Mouse (Mus musculus): Measurements from ENCODE around the gene Tle4.

Gene Tle4

DNA sequence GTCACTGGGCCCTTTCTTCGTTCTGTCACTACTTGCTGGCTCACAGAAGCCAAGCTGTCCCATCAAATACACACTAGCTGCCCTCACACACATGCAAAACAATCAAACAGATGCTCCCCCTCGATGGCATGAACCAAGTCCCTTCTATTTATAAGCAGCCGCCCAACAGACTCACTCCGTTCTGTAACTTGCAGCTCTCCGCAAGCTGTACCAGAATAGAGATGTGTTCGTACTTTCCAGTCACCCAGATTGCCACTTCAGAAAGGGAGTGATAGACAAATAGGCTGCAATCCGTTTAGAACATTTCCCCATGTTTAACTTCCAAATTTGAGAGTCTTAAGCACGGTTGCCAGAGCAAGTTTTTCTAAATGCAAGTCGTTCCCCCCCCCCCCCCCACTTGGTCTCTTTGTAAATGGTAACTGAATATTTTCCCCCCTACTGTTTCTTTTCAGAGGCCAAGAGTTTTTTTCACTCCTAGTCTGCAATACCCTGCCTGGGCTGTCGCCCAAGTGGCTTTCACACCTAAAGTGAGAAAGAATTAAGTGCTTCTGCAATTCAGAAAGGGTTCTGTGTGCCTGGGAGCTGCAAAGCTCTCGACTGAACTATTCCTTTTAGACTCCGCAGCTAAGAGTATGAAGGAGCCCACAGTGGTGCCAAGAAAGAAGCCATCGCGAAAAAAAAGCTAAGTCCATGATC lies 162.0 kb downstream of the Tle4 start:
- in situ Hi-C loops (cut with MboI; ENCODE audit: low pct_unique_long_range_greater_than_20kb in 1 of 2, low sequenced_read_pairs in 2 of 2, unreplicated experiment in 1 of 2): no loop called here

DNA sequence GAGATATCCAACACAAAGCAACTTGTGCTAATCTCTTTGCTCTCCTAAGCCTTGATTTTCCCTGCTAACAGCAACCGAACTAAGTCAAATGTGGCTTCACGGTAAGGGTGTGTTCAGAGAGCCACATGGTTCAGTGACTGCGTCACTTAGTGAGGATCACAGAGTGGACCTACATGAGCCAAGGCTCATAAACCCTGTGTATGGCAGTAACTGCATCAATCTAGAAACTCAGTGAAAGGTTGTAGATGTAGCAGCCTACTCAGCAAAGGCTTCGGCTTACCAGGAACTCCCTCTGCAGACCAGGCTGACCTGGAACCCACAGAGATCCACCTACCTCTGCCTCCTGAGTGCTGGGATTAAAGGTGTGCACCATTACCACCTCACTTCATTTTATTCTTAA lies 164.0 kb downstream of the Tle4 start:
- in situ Hi-C loops (cut with MboI; ENCODE audit: low pct_unique_long_range_greater_than_20kb in 1 of 2, low sequenced_read_pairs in 2 of 2, unreplicated experiment in 1 of 2): no loop called here

DNA sequence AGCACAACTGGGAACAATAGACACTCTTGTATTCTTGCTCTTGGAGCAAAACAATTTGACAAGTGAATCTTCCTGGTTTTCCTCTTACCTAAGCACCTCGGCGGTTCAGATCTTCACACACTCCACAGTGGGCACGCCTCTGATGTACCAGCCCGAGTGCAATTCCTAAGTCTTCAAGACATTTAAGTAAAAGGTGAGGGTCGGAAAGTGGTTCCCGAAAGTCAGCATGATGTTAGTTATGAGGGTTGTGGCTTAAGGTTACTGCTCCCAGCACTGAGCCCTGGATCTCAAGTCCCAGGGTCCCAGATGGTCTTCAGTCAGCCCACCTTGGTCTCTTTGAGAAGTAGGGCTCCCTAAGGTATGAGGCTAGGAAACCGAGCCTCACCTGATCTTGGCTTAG lies 165.4 kb downstream of the Tle4 start:
- in situ Hi-C loops (cut with MboI; ENCODE audit: low pct_unique_long_range_greater_than_20kb in 1 of 2, low sequenced_read_pairs in 2 of 2, unreplicated experiment in 1 of 2): no loop called here

DNA sequence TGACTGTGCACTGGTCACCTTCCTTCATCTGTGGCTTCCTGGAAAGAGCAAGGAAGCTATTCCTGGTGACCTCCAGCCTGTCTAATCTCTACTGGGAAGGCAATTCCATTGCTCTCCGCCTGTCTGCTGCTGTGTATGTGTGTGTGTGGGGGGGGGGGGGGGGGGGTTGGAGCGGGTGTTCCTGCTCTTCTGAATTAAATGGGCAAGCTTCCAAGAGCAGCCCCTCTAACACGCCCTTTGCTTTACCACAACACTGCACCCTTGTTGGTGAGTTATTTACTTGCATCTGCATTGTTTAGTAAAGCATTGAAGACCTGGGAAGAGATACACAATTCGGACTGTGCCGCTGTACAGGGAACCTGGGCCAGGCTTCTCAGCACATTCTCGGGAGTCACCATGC lies 170.9 kb downstream of the Tle4 start:
- in situ Hi-C loops (cut with MboI; ENCODE audit: low pct_unique_long_range_greater_than_20kb in 1 of 2, low sequenced_read_pairs in 2 of 2, unreplicated experiment in 1 of 2): no loop called here

DNA sequence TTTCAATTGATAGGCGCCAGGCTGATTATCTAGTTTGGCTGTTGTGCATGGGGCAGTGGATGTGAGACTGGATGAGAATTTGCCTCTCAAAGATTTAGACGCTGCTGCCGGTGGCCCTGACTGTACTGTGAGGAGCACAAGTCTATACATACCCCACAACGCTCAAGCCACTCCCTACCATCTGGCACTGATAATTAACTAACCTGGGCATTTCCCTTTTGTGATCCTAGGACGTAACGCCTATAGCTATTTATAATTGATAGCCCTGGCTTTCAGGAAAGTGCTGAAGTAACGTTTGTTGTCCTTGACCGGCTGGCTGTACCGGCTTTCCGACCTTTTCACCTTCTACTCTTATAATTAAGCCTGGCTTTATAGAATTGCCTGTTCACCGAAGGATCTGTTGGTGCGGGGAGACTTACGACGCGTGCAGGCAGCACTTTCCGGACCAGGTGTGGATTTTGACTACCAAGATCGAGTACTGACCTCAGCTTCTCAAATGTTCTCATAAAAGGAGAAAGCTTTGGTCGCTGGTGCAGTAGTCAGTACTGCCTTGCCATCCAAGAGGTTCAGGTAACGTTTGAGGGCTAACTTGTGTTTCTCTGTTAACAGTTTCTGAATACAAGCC lies 171.5 kb downstream of the Tle4 start:
- in situ Hi-C loops (cut with MboI; ENCODE audit: low pct_unique_long_range_greater_than_20kb in 1 of 2, low sequenced_read_pairs in 2 of 2, unreplicated experiment in 1 of 2): no loop called here

DNA sequence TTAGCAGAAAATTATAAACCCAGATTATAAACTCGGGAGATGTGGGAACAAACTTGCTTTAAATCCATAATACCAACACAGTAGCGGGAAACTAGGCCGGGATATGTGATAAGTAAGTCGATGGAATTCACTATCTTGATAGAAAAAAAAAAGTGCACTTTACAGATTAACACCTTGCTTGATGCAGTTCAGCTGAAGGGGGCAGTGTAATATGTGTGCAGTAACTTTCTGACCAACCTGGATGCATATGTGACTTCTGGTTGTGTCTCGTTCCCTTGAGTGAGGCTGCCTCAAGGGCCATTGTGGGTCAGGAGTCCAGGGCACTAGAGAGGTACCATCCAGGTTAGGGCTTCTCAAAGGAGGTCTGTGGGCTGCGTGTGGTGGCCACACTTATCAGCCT lies 172.7 kb downstream of the Tle4 start:
- in situ Hi-C loops (cut with MboI; ENCODE audit: low pct_unique_long_range_greater_than_20kb in 1 of 2, low sequenced_read_pairs in 2 of 2, unreplicated experiment in 1 of 2): no loop called here

DNA sequence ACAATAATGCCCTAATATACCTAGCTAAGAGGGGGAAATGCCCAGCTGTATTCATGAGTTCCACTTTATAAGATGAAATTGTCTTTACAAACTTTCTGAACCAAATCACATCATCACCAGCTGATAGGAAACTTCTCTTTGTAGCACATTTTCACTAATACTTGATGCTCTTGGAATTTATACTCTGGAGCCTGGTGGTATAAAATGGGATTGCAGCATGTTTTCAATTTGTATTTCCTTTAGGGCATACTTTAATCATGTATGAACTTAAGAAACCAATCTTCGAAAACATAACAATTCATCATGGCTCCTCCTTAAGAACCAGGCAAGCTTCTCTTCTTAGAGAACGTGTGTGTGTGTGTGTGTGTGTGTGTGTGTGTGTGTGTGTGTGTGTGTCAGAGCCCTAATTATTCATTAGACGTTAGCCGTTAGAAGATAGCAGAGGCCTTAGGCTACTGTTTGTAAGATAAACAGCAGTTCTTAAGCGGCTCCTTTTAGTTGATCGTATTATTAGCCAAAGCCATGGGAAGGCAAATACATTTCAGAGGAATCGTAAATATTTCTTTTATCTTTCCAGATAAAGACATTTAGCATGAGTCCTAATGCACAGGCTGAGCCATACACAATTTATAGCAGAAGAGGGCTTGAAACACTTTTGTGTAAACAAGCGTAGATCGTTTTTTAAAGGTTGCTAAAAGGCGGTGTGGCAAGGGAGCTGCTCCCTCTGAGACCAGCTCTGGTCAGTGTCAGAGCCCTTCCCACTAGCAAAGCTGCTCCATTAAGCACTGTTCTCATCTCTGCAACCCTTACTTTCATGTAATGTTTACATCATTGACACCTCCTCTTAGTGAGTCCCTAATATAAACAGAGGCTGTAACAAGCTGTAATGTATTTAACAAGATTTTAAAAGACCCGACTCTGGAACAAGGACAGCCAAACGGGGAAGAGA lies 173.6 kb downstream of the Tle4 start:
- in situ Hi-C loops (cut with MboI; ENCODE audit: low pct_unique_long_range_greater_than_20kb in 1 of 2, low sequenced_read_pairs in 2 of 2, unreplicated experiment in 1 of 2): no loop called here

DNA sequence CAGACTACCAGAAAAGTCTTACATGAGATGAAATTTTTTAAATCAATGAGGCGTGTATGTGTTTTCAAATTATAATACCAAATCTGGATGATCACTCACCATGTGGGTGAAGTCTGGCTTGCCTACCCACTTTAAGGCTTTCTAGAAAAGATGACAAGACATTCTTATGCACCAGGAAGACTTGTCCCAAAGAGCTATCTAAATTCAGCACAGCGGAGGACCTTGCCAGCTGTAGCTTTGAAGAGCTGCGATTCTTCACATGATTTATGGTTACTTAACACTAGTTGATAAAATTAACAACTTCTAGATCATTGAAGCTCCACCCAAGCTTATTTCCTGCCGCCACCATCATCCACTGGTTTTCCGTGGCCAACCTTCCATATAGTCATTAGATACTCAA lies 176.2 kb downstream of the Tle4 start:
- in situ Hi-C loops (cut with MboI; ENCODE audit: low pct_unique_long_range_greater_than_20kb in 1 of 2, low sequenced_read_pairs in 2 of 2, unreplicated experiment in 1 of 2): no loop called here

DNA sequence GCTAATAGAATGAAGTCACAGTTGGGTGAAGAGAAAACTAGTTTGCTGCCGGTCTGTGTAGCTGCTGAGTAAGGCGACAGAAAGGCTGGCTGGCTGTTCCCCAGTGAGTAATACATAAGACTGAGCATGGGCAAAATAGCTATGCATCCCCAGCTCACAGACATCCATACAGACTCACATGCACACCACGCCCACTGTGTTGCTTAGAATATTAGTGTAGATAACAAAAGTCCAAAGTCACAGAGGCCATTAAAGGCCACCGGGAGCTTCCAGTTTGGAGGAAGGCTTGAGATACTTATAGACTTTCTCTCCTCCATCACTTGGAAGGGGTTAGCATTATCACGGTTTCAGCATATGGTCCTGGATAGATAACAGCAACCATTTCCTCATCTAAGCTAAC lies 178.0 kb downstream of the Tle4 start:
- in situ Hi-C loops (cut with MboI; ENCODE audit: low pct_unique_long_range_greater_than_20kb in 1 of 2, low sequenced_read_pairs in 2 of 2, unreplicated experiment in 1 of 2): no loop called here

DNA sequence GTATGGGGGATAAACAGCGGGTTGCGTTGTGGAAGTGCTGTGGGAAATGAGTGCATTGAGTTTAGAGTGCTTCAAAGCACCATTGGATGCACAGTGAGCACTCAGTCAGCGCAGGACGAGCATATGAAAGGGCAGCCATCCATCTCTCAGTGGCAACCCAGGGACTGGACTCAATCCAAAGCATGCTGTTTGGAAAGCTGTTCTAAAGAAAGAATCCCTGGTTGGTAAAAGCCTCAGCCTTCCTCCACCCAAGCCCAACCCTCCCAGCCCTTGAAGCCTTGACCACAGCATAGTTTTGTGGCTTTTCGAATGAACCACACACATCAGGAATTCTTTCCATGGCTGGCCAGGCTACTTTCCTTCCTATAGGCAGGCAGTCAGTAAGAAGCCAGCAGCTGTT lies 181.0 kb downstream of the Tle4 start:
- in situ Hi-C loops (cut with MboI; ENCODE audit: low pct_unique_long_range_greater_than_20kb in 1 of 2, low sequenced_read_pairs in 2 of 2, unreplicated experiment in 1 of 2): no loop called here

DNA sequence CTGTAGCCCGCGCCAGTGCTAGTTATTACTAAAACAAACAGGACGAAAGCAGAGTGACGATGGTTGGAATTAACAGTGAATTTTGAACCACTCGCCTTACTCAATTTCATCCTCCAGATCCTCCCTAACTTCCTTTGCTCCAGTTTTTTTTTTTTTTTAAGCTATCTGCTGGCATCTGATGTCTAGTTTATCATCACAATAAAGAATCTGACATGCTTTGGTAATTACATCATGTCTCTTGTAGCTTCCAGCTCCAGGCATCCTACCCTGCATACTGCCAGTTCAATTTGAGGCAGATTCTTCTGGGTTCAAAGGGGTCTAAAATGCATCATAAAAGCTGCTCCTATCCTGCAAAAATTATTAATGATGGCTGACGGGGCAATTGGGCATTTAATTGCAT lies 181.9 kb downstream of the Tle4 start:
- in situ Hi-C loops (cut with MboI; ENCODE audit: low pct_unique_long_range_greater_than_20kb in 1 of 2, low sequenced_read_pairs in 2 of 2, unreplicated experiment in 1 of 2): no loop called here

DNA sequence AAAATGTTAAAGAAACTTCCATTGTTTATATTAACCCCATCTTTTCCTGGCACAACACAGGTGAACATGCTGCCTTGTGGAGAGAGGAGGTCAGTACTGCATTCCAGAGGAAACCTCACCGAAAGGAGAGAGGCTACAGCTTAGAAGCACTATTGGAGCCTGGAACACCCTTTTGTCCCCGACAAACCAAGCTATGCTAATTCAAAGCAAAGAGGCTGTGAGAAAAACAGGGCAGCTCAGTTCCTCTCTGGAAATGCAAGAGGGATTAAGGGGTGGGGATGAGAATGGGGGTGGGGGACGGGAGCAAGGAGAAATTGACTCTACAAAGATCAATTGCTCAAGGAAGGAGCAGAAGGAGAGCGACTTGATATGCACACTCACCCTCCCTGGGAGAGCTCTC lies 182.9 kb downstream of the Tle4 start:
- in situ Hi-C loops (cut with MboI; ENCODE audit: low pct_unique_long_range_greater_than_20kb in 1 of 2, low sequenced_read_pairs in 2 of 2, unreplicated experiment in 1 of 2): no loop called here

DNA sequence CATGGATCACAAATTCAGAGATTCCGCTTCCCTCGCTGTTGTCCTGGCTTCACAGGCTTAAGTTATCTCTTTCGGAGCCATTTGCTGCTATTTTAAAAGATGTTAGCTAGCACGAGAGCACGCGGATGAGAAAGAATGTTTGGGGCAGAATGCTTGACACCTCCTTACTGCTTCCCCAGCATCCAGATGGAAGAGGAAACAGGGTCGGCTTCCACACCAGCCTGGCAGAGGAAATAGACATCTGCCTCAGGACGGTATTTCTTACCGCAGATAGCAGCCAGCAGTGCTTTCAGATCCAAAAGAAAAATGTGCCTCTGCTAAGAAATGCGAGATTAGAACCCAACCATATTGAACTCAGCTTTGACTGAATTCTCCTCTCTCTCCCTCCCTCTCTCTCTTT lies 191.2 kb downstream of the Tle4 start:
- in situ Hi-C loops (cut with MboI; ENCODE audit: low pct_unique_long_range_greater_than_20kb in 1 of 2, low sequenced_read_pairs in 2 of 2, unreplicated experiment in 1 of 2): no loop called here
